Mouse (Mus musculus) hindbrain, embryonic 16.5 days (tissue): ENCODE measurements around the gene Fars2. TPM values are rescaled to one million over a fixed set of nuclear protein-coding genes. Genes with fewer than 3 reads are reported as not detected.

ENCODE experiments used
- ATAC-seq: fragments of 200-750 bp; cut with Nextera tagmentation; 2 replicates; pipeline ENCODE4 v1.8.0; 2017; ENCODE audit warnings: moderate TSS enrichment, moderate library complexity
- H3K27ac ChIP-seq: fragments of 300-500 bp; sonication (generic); 2 replicates; pipeline ENCODE4 v1.5.1; 2014; ENCODE audit warnings: low read depth, mild to moderate bottlenecking, control low read depth, low read length, moderate library complexity
- H3K27me3 ChIP-seq: fragments of 300-500 bp; sonication (generic); replicated peaks from 2 replicates; pipeline ENCODE4 v1.6.1; 2014; ENCODE audit warnings: low read length; ENCODE audit not compliant: control insufficient read depth, insufficient read depth
- H3K36me3 ChIP-seq: fragments of 300-500 bp; sonication (generic); 2 replicates; pipeline ENCODE4 v1.6.1; 2014; ENCODE audit warnings: mild to moderate bottlenecking, low read length, moderate library complexity, mixed read lengths; ENCODE audit not compliant: control insufficient read depth, insufficient read depth
- H3K4me1 ChIP-seq: fragments of 300-500 bp; sonication (generic); 2 replicates; pipeline ENCODE4 v1.6.1; 2014; ENCODE audit warnings: low read depth, low read length; ENCODE audit not compliant: control insufficient read depth, insufficient read depth
- H3K4me2 ChIP-seq: fragments of 300-500 bp; sonication (generic); 2 replicates; pipeline ENCODE4 v1.6.1; 2014; ENCODE audit warnings: mild to moderate bottlenecking, low read length, control low read depth, moderate library complexity
- H3K4me3 ChIP-seq: fragments of 300-500 bp; sonication (generic); 2 replicates; pipeline ENCODE4 v1.5.1; 2014; ENCODE audit warnings: mild to moderate bottlenecking, low read length, control low read depth, moderate library complexity
- H3K9ac ChIP-seq: fragments of 300-500 bp; sonication (generic); 2 replicates; pipeline ENCODE4 v1.6.1; 2014; ENCODE audit warnings: low read depth, mild to moderate bottlenecking, control low read depth, low read length, moderate library complexity
- H3K9me3 ChIP-seq: fragments of 300-500 bp; sonication (generic); 2 replicates; pipeline ENCODE4 v1.6.1; 2014; ENCODE audit warnings: mild to moderate bottlenecking, low read length, moderate library complexity; ENCODE audit not compliant: control insufficient read depth
- WGBS: fragments of 180-500 bp; shearing (Covaris S2); extraction: QIAGEN DNeasy Blood & Tissue Kit; methylation state at CpG from one replicate; pipeline ENCODE4 v1.1.7; 2014; 5-methylcytosine and 5-hydroxymethylcytosine counted together
- polyA plus RNA-seq: library from polyadenylated mRNA; unstranded; fragments of >200 nt; fragmentation: Nextera tagmentation; extraction: Ambion mirVana; gene quantifications from 2 replicates; pipeline ENCODE4 v1.2.1, GENCODE M21; 2015

Gene Fars2
- polyA plus RNA-seq, 1 experiment from 2014 or later, result 29.2 TPM

DNA sequence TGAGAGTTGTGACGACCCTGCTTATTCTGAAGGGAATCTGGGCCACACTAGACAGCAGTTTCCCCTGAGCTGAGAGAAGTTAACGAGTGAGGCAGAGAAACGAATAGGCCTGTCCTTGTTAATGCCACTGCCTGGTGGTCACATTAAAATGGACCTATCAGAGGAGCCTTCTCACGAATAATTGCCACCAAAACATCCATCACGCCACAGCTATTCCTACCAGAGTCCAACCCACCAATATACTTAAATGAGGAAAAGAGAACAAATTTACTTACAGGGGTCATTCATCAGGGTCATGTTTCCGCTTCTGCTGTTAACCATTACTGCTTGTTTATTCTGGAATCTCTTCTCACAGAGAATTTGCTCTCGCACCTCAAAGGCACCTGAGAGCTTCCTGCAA is 531.0 kb downstream of the Fars2 start:
- Histone ChIP-seq H3K9ac (no peak overlapping the region), H3K27me3 (no peaks in the 10 kb centered on the region), H3K4me2 (no peak overlapping the region), H3K27ac (no peak overlapping the region), H3K36me3 (no peaks in the 10 kb centered on the region), H3K4me1 (no peaks in the 10 kb centered on the region), H3K4me3 (no peak overlapping the region), H3K9me3 (no peaks in the 10 kb centered on the region)
- 70% methylated on average over 7 of the region's 7 CpGs for WGBS
- no peak for ATAC-seq

DNA sequence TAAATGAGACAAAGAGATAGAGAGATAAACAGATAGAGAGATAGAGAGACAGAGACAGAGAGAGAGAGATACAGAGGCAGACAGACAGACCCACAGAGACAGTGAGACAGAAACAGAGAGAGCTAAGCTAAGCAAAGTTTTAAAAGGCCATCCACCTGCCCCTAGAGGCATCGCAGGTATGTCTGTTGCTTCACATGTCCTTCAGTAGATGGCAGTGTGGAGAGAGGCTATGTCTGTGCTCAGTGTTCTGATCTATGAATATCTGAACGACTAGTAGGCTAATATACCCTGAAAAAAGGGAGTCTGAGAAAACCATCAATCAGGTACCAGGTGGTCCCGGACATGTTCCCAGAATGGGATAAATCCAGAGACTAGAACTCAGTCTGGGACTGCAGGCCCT is 537.0 kb downstream of the Fars2 start:
- Histone ChIP-seq H3K4me1 (no peaks in the 10 kb centered on the region), H3K27ac (no peak overlapping the region), H3K4me2 (no peak overlapping the region), H3K9ac (no peak overlapping the region), H3K36me3 (no peaks in the 10 kb centered on the region), H3K9me3 (no peaks in the 10 kb centered on the region), H3K4me3 (no peak overlapping the region), H3K27me3 (no peaks in the 10 kb centered on the region)
- ATAC-seq, result no peak
- 86% methylated on average over 3 of the region's 3 CpGs for WGBS

DNA sequence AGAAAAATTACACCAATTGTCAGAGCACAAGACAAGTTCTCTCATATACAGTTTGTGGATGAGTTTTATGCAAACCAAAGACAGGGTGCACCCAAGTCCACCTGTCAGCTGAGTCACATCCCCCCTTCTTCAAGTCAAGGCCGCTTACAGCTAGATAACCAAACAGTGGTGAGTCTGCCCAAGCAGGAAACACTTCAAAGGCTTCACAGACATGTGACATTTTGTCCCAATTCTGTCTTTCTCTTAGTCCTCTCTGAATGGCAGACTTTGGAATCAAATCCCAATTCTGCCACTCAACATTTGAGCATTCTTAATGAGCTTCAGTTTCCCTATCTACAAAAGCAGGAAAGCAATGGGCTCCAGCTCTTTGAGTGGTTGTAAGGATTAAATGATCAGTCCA is 562.1 kb downstream of the Fars2 start:
- H3K4me2 ChIP-seq, result no peak overlapping the region
- H3K4me1 ChIP-seq, result no peaks in the 10 kb centered on the region
- no peak for ATAC-seq
- no peak overlapping the region for H3K27ac ChIP-seq
- H3K9ac ChIP-seq, result no peak overlapping the region
- WGBS, result 93% methylated on average over 1 of the region's 1 CpGs
- H3K9me3 ChIP-seq, result no peaks in the 10 kb centered on the region
- no peaks in the 10 kb centered on the region for H3K36me3 ChIP-seq
- H3K27me3 ChIP-seq, result no peaks in the 10 kb centered on the region
- H3K4me3 ChIP-seq, result no peak overlapping the region

DNA sequence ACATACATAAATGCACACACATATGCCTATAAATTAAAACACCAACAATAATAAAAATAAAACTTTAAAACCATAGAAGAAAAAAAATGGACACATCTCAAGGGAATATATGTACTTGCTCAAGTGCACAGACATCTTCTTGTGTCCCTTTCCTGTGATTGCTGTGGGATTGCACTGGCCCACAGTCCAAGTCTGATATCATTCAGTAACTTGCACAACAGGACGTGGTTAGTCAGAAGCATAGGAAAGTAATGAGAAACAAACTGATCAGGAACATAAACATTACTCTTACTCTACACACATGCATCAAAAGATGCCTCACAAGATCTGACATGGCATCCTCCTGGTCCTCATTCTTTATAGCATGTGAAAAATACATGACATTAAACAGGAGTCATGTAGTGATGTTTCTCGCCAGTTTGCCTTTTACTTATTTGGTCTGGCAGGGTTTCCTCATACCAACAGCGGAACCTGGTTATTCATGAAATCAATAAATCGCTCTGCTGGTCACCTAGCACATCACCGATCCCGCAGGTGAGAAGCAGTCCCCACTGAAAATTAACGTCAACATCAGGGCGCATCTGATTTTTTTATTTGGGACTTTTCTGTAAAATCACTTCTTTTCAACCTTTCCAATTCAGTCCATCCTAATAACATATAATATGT is 563.6 kb downstream of the Fars2 start:
- no peak overlapping the region for H3K27ac ChIP-seq
- no peaks in the 10 kb centered on the region for H3K9me3 ChIP-seq
- 91% methylated on average over 8 of the region's 8 CpGs for WGBS
- H3K36me3 ChIP-seq, result no peaks in the 10 kb centered on the region
- H3K4me3 ChIP-seq, result no peak overlapping the region
- ATAC-seq, result no peak
- no peaks in the 10 kb centered on the region for H3K27me3 ChIP-seq
- no peak overlapping the region for H3K9ac ChIP-seq
- no peaks in the 10 kb centered on the region for H3K4me1 ChIP-seq
- no peak overlapping the region for H3K4me2 ChIP-seq

DNA sequence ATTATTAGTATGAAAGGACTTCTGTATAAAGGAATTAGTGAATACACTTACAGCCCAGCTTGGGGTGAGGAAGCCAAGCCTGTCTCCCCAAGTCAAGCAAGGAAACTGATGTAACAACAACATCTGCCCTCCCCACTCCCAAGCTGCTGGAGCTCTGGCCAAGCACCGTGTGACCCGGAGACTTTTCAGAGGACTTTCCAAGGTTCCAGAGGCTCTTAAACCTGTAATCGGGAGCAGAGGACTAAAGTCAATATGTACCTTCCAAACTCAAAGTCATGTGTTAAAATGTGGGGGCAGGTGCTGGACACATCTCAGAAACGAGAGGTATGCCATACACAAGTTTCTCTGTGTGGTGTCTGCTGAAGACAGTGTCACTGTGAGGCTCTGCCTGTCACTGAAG is 566.4 kb downstream of the Fars2 start:
- 84% methylated on average over 4 of the region's 4 CpGs for WGBS
- Histone ChIP-seq H3K4me2 (no peak overlapping the region), H3K4me3 (no peak overlapping the region), H3K4me1 (no peaks in the 10 kb centered on the region), H3K27me3 (no peaks in the 10 kb centered on the region), H3K27ac (no peak overlapping the region), H3K9ac (no peak overlapping the region), H3K36me3 (no peaks in the 10 kb centered on the region), H3K9me3 (no peaks in the 10 kb centered on the region)
- ATAC-seq, result no peak

DNA sequence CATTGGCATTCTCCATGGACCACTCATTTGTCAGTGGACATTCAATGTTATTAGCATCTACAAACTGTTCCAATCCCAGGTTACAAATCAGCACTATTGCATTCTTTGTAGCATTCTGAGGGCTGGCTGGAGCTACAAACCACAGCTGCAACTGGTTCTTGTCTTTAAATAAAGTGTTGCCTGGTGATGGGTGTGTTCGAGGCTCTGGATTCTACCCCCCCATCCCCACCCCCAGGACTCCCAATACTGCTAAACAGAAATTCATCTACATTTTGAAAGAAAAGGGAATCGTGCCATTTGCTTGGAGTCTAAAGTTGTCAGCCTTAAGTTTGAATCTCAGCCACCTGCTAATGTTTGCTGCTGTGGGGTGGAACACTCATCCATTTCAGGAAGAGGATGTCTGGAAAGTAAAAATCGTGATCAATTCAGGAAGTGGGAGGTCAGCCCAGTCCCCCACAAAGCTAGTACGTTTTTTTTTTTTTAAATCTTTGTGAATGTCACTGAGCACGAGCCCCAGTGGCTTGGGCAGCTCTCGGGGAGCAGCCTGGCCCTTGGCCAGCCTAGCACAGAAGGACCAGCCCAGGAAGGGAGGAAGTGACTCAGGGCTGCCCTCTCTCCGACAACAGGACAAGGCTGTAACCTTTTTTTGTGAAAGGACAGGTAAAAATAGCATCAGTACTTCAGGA is 578.4 kb downstream of the Fars2 start:
- Histone ChIP-seq H3K4me3 (no peak overlapping the region), H3K9ac (no peak overlapping the region), H3K4me1 (no peaks in the 10 kb centered on the region), H3K27me3 (no peaks in the 10 kb centered on the region), H3K27ac (no peak overlapping the region), H3K4me2 (no peak overlapping the region), H3K36me3 (no peaks in the 10 kb centered on the region), H3K9me3 (peaks cover 3% of the 10 kb centered on the region; the same call in 1 of the 2 replicates)
- ATAC-seq, result no peak
- WGBS, result 57% methylated on average over 7 of the region's 7 CpGs

DNA sequence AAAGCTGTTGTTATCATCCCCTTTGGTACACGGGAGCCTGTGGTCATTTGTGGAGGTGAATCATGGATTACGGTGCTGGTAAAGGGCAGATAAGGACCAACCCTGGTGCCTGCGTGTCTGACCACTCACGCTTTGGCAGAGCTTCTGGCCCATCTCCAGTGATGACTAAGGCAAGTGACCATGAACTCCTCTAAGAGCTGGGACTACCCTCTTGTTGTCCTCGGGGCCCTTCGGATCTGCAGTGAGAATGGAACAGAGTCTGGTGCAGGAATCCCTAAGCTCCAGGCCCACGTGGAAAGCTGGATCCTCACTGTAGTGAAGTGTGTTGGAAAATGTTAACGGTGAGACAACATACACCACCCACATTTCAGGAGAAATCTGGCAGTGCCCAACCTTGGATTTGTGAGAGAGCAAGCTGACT is 579.1 kb downstream of the Fars2 start:
- Histone ChIP-seq H3K4me2 (no peak overlapping the region), H3K9ac (no peak overlapping the region), H3K9me3 (peaks cover 3% of the 10 kb centered on the region; the same call in 1 of the 2 replicates), H3K27ac (no peak overlapping the region), H3K4me1 (no peaks in the 10 kb centered on the region), H3K4me3 (no peak overlapping the region), H3K36me3 (no peaks in the 10 kb centered on the region), H3K27me3 (no peaks in the 10 kb centered on the region)
- 92% methylated on average over 8 of the region's 8 CpGs for WGBS
- ATAC-seq, result no peak

DNA sequence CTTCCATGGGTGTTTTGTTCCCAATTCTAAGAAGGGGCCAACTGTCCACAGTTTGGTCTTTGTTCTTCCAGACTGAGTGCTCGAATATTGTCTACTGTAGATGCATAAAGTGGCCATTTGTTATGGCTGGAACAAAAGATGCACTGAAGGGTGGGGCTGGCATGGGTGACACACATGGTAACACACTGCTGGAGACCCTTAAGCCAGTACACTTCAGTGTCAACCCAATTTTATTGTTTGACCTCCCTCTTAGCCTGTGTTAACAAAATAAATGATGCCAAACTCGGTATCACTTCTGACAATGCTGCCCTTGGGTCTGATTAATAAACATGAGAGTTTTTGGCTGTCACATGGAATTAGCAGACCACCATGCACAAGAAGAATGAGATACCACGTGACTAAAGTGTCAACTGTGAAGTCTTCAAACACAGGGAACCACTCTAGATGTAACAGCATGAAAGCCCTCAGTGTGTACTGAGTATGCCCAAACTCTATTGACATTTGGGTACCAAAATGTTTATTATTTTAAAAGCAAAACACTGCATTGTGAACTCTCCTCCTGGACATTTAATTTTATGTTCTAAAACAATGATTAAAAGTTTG is 590.0 kb downstream of the Fars2 start:
- 24% methylated on average over 3 of the region's 3 CpGs for WGBS
- no peak for ATAC-seq
- Histone ChIP-seq H3K4me3 (no peak overlapping the region), H3K36me3 (no peaks in the 10 kb centered on the region), H3K27ac (no peak overlapping the region), H3K9ac (no peak overlapping the region), H3K27me3 (no peaks in the 10 kb centered on the region), H3K4me2 (no peak overlapping the region), H3K9me3 (no peaks in the 10 kb centered on the region), H3K4me1 (no peaks in the 10 kb centered on the region)

DNA sequence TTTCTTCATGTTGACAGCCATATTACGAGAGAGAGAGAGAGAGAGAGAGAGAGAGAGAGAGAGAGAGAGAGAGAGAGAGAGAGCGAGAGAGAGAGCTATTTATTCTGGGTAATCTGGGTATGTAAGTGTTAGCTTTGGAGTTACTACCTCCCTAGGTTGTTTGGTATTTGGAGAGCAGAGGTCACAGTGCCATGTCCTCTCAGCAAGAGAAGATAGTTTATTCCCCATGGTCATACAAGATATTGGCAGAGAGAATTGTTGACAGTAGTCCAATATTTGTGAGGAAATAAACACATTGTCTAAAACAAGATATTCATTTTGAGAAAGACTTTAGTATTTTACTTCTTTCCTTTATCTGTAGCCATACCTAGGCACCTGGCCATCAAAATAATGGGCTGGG is 596.9 kb downstream of the Fars2 start:
- 84% methylated on average over 2 of the region's 2 CpGs for WGBS
- no peak overlapping the region for H3K27ac ChIP-seq
- no peaks in the 10 kb centered on the region for H3K4me1 ChIP-seq
- ATAC-seq, result no peak
- no peak overlapping the region for H3K4me3 ChIP-seq
- no peaks in the 10 kb centered on the region for H3K36me3 ChIP-seq
- H3K9ac ChIP-seq, result no peak overlapping the region
- no peaks in the 10 kb centered on the region for H3K9me3 ChIP-seq
- H3K27me3 ChIP-seq, result no peaks in the 10 kb centered on the region
- H3K4me2 ChIP-seq, result no peak overlapping the region
